8 mouse cellular contexts compared by ENCODE assay signal in the genomic region with DNA sequence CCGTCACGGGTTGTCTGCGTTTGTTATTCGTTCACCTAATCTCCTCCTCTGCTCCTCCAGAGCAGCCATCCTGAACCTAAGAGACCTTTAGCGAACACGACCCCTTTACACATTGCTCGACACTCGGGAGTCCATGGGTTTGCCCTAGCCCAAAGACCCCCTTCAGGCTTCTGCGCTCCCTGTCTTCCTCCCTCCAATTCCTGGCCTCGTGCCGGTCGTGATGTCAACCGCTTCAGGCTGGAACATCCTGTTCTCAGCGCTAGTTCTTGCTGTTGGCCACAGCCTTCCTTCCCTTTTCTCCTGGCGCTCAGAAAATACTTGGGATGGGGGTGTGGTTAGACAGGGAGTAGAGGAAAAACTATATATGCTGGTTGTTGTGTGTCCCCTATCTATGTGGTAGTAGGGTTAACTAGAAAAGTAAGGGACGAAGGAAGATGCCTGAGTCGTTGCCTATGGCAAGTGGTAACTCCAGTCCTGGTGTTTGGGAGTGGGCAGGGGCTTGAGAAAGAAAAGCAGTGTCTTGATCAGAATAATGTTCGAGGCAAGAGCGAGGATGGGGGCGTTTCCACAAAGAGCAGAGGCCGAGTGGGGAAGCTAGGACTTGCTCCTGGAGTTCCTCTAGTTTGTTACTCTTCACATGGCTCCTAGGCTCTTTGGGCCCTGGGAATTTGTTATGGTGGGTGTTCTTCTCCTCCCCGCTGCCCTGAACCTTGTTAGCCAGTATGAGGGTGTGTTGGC. TPM values are rescaled to one million over a fixed set of nuclear protein-coding genes. Genes with fewer than 3 reads are reported as not detected.
DNase-seq lines count a peak whose midpoint lies in the region; ATAC-seq lines count a peak whose summit lies in the region.

No protein-coding gene starts in this region.

- no peak for ATAC-seq in forebrain, embryonic 16.5 days
- ATAC-seq in hindbrain, embryonic 11.5 days (ENCODE audit: low FRiP score) = no peak
- no peak for ATAC-seq in stomach, embryonic 15.5 days (ENCODE audit: insufficient read depth, low FRiP score, low read depth)

- no peaks in the 10 kb centered on the region for H3K9me3 ChIP-seq in forebrain, embryonic 16.5 days (ENCODE audit: control insufficient read depth, low read length)
- no peaks in the 10 kb centered on the region for H3K9me3 ChIP-seq in hindbrain, embryonic 11.5 days (ENCODE audit: control insufficient read depth, low read length)
- no peaks in the 10 kb centered on the region for H3K9me3 ChIP-seq in stomach, embryonic 15.5 days

- under 1% methylated on average over 22 of the region's 22 CpGs for WGBS in forebrain, embryonic 16.5 days
- under 1% methylated on average over 22 of the region's 22 CpGs for WGBS in hindbrain, embryonic 11.5 days
- under 1% methylated on average over 22 of the region's 22 CpGs for WGBS in stomach, embryonic 15.5 days

- peak overlapping the region; percentile 87 for H3K27ac ChIP-seq in forebrain, embryonic 16.5 days (ENCODE audit: low read length)
- H3K27ac ChIP-seq in hindbrain, embryonic 11.5 days (ENCODE audit: low read depth, low read length) = peak overlapping the region; percentile 61
- H3K27ac ChIP-seq in stomach, embryonic 15.5 days = peak overlapping the region; percentile 98

- H3K36me3 ChIP-seq in forebrain, embryonic 16.5 days (ENCODE audit: control insufficient read depth, insufficient read depth) = peaks cover 18% of the 10 kb centered on the region
- H3K36me3 ChIP-seq in hindbrain, embryonic 11.5 days (ENCODE audit: control insufficient read depth, insufficient read depth, low read length) = no peaks in the 10 kb centered on the region
- peaks cover 38% of the 10 kb centered on the region for H3K36me3 ChIP-seq in stomach, embryonic 15.5 days

- intact Hi-C loops in left cerebral cortex, postnatal 36 days (cut with DNase I) = loop anchor here (2.0 to 10.0 kb wide), 4 partner anchors 19 to 315 kb away; a partner anchor contains a TSS

- peak overlapping the region; percentile 53 for H3K4me3 ChIP-seq in forebrain, embryonic 16.5 days (replicated peaks; ENCODE audit: low read length)
- H3K4me3 ChIP-seq in hindbrain, embryonic 11.5 days (ENCODE audit: low read depth, low read length) = peak overlapping the region; percentile 50
- H3K4me3 ChIP-seq in stomach, embryonic 15.5 days (replicated peaks) = peak overlapping the region; percentile 66

- H3K4me1 ChIP-seq in forebrain, embryonic 16.5 days (replicated peaks; ENCODE audit: control insufficient read depth, insufficient read depth, low read length) = peaks cover 58% of the 10 kb centered on the region
- peaks cover 32% of the 10 kb centered on the region for H3K4me1 ChIP-seq in hindbrain, embryonic 11.5 days (replicated peaks; ENCODE audit: control insufficient read depth, insufficient read depth, low read length)
- H3K4me1 ChIP-seq in stomach, embryonic 15.5 days = peaks cover 34% of the 10 kb centered on the region

- H3K9ac ChIP-seq in forebrain, embryonic 16.5 days (replicated peaks; ENCODE audit: low read depth, low read length) = peak overlapping the region; percentile 67
- peak overlapping the region; percentile 62 for H3K9ac ChIP-seq in hindbrain, embryonic 11.5 days (ENCODE audit: low read depth, low read length)
- H3K9ac ChIP-seq in stomach, embryonic 15.5 days = peak overlapping the region; percentile 57

- DNase-seq in adrenal gland, adult (ENCODE audit: inconsistent age in 2 of 2, low spot score in 1 of 2) = peak; percentile 91 to 92
- DNase-seq in adrenal gland, adult 8-10 months = no peak
- DNase-seq in adrenal gland, postnatal 36 days = peak; percentile 81 to 83
- DNase-seq in hindbrain, embryonic 11.5 days (ENCODE audit: low spot score) = no peak
- peak; percentile 74 to 79 for DNase-seq in left cerebral cortex, postnatal 36 days (ENCODE audit: low spot score in 2 of 2)
- DNase-seq in mesoderm, embryonic 11.5 days (ENCODE audit: low read depth, low spot score) = peak; percentile 27

- peak overlapping the region; percentile 78 for H3K4me2 ChIP-seq in forebrain, embryonic 16.5 days (ENCODE audit: low read length)
- H3K4me2 ChIP-seq in hindbrain, embryonic 11.5 days (replicated peaks; ENCODE audit: low read depth, low read length) = peak overlapping the region; percentile 90
- H3K4me2 ChIP-seq in stomach, embryonic 15.5 days = peak overlapping the region; percentile 91

- no peaks in the 10 kb centered on the region for H3K27me3 ChIP-seq in forebrain, embryonic 16.5 days (replicated peaks; ENCODE audit: control insufficient read depth, insufficient read depth, low read length)
- no peaks in the 10 kb centered on the region for H3K27me3 ChIP-seq in hindbrain, embryonic 11.5 days (ENCODE audit: control insufficient read depth, insufficient read depth, low read length)
- no peaks in the 10 kb centered on the region for H3K27me3 ChIP-seq in stomach, embryonic 15.5 days (replicated peaks)

RNA-seq across cellular contexts. Expression of a gene that starts 4.3 kb away (rescaled TPM):
- 100 to 1,000 TPM in 1 of 4 experiments, 10 to 100 TPM in 3; 30.0 to 119 (median 51.6) TPM for total RNA-seq in adrenal gland, adult 8-10 months (2022)
- 100 to 1,000 TPM; 112 to 153 TPM for total RNA-seq in adrenal gland, postnatal 36 days (2021)
- 11.8 and 12.1 TPM in 2 replicates for polyA plus RNA-seq in forebrain, embryonic 16.5 days (2015; fragmentation: Nextera tagmentation; extraction: Ambion mirVana)
- 5.6 and 7.4 TPM in 2 replicates for polyA plus RNA-seq in hindbrain, embryonic 11.5 days (2014; fragmentation: Nextera tagmentation; extraction: Ambion mirVana)
- 100 to 1,000 TPM; 106 to 122 TPM for total RNA-seq in left cerebral cortex, postnatal 36 days (2021)
- 15.4 and 20.3 TPM in 2 replicates for polyA plus RNA-seq in stomach, embryonic 15.5 days (2015; fragmentation: Nextera tagmentation; extraction: Ambion mirVana)

RNA-seq across cellular contexts. Expression of a gene that starts 11.1 kb away (rescaled TPM):
- total RNA-seq in adrenal gland, adult 8-10 months (2022) = 100 to 1,000 TPM; 118 to 221 (median 178) TPM
- total RNA-seq in adrenal gland, postnatal 36 days (2021) = 100 to 1,000 TPM; 116 to 130 TPM
- polyA plus RNA-seq in forebrain, embryonic 16.5 days (2015; fragmentation: Nextera tagmentation; extraction: Ambion mirVana) = 217 and 259 TPM in 2 replicates
- polyA plus RNA-seq in hindbrain, embryonic 11.5 days (2014; fragmentation: Nextera tagmentation; extraction: Ambion mirVana) = 85.1 and 98.1 TPM in 2 replicates
- total RNA-seq in left cerebral cortex, postnatal 36 days (2021) = 1,000 to 10,000 TPM; 1,090 to 1,186 TPM
- polyA plus RNA-seq in stomach, embryonic 15.5 days (2015; fragmentation: Nextera tagmentation; extraction: Ambion mirVana) = 68.5 and 84.6 TPM in 2 replicates

RNA-seq across cellular contexts. Expression of a gene that starts 20.9 kb away (rescaled TPM):
- total RNA-seq in adrenal gland, adult 8-10 months (2022) = under 1 TPM in 2 of 4 experiments, not detected in 2; 0.18 to 0.22 TPM
- under 1 TPM; 0.17 to 0.26 TPM for total RNA-seq in adrenal gland, postnatal 36 days (2021)
- 0.26 and 0.67 TPM in 2 replicates for polyA plus RNA-seq in forebrain, embryonic 16.5 days (2015; fragmentation: Nextera tagmentation; extraction: Ambion mirVana)
- polyA plus RNA-seq in hindbrain, embryonic 11.5 days (2014; fragmentation: Nextera tagmentation; extraction: Ambion mirVana) = 0.19 and 0.29 TPM in 2 replicates
- total RNA-seq in left cerebral cortex, postnatal 36 days (2021) = 1 to 10 TPM in 1 of 2 experiments, under 1 TPM in 1; 0.79 to 1.3 TPM
- 0.76 and 1.0 TPM in 2 replicates for polyA plus RNA-seq in stomach, embryonic 15.5 days (2015; fragmentation: Nextera tagmentation; extraction: Ambion mirVana)

RNA-seq across cellular contexts. Expression of a gene that starts 23.0 kb away (rescaled TPM):
- under 1 TPM; 0.26 to 0.95 (median 0.84) TPM for total RNA-seq in adrenal gland, adult 8-10 months (2022)
- under 1 TPM; 0.50 to 0.76 TPM for total RNA-seq in adrenal gland, postnatal 36 days (2021)
- 0.39 and 0.71 TPM in 2 replicates for polyA plus RNA-seq in forebrain, embryonic 16.5 days (2015; fragmentation: Nextera tagmentation; extraction: Ambion mirVana)
- 0.21 TPM in 1 of 2 replicates, not detected in the other for polyA plus RNA-seq in hindbrain, embryonic 11.5 days (2014; fragmentation: Nextera tagmentation; extraction: Ambion mirVana)
- under 1 TPM; 0.52 to 0.75 TPM for total RNA-seq in left cerebral cortex, postnatal 36 days (2021)
- 0.37 TPM in 2 replicates for polyA plus RNA-seq in stomach, embryonic 15.5 days (2015; fragmentation: Nextera tagmentation; extraction: Ambion mirVana)

RNA-seq across cellular contexts. Expression of a gene that starts 26.4 kb away (rescaled TPM):
- 1 to 10 TPM in 3 of 4 experiments, under 1 TPM in 1; 0.87 to 2.2 (median 1.7) TPM for total RNA-seq in adrenal gland, adult 8-10 months (2022)
- 1 to 10 TPM in 1 of 2 experiments, under 1 TPM in 1; 0.63 to 1.1 TPM for total RNA-seq in adrenal gland, postnatal 36 days (2021)
- 2.8 and 3.5 TPM in 2 replicates for polyA plus RNA-seq in forebrain, embryonic 16.5 days (2015; fragmentation: Nextera tagmentation; extraction: Ambion mirVana)
- polyA plus RNA-seq in hindbrain, embryonic 11.5 days (2014; fragmentation: Nextera tagmentation; extraction: Ambion mirVana) = 0.06 and 0.40 TPM in 2 replicates
- 1 to 10 TPM; 4.3 to 6.8 TPM for total RNA-seq in left cerebral cortex, postnatal 36 days (2021)
- polyA plus RNA-seq in stomach, embryonic 15.5 days (2015; fragmentation: Nextera tagmentation; extraction: Ambion mirVana) = 0.27 and 1.2 TPM in 2 replicates

Comparison
In these comparisons a context has a peak if more than half of its experiments do, and no peak if none do; other contexts are left out.
1. DNase-seq: peak in adrenal gland, adult (2 of 2), adrenal gland, postnatal 36 days (2 of 2), left cerebral cortex, postnatal 36 days (2 of 2) and mesoderm, embryonic 11.5 days (single experiment); none in adrenal gland, adult 8-10 months (single experiment) and hindbrain, embryonic 11.5 days (single experiment).
2. RNA of a gene that starts 11.1 kb away (total RNA-seq): 1,090 to 1,186 TPM in left cerebral cortex, postnatal 36 days; 118 to 221 TPM in adrenal gland, adult 8-10 months and 116 to 130 TPM in adrenal gland, postnatal 36 days; every median in the first group is over 4 times any median in the second.
3. Peak in every context shown above with its lines, with median percentiles within 50 percentile points of each other: H3K27ac ChIP-seq, H3K4me2 ChIP-seq, H3K4me3 ChIP-seq and H3K9ac ChIP-seq.